Mouse (Mus musculus) ovary, adult 18-20 months (tissue): ENCODE results near the gene Rnf185.

Source experiments
- DNase-seq: peaks from one replicate; pipeline ENCODE4 v3.0.0; 2022; ENCODE audit warnings: low spot score, mixed read lengths

Rnf185 gene

GRCm38 (mm10) chr11:3443091-3443490, 9.1 kb downstream of the Rnf185 start:
- DNase-seq, result no peak

- no peak for DNase-seq
Observed at GRCm38 (mm10) chr11:3442677-3443076, 9.5 kb downstream of the Rnf185 start.

- no peak for DNase-seq
Observed at GRCm38 (mm10) chr11:3441696-3442443, 10.3 kb downstream of the Rnf185 start.

- no peak for DNase-seq
Observed at GRCm38 (mm10) chr11:3437621-3438020, 14.5 kb downstream of the Rnf185 start.

GRCm38 (mm10) chr11:3433809-3434208, 18.4 kb downstream of the Rnf185 start:
- DNase-seq, result no peak

- DNase-seq, result peak; percentile 56
Observed at GRCm38 (mm10) chr11:3431976-3432603, 20.1 kb downstream of the Rnf185 start.

GRCm38 (mm10) chr11:3431515-3431914, 20.6 kb downstream of the Rnf185 start:
- DNase-seq, result no peak

GRCm38 (mm10) chr11:3428632-3429031, 23.5 kb downstream of the Rnf185 start:
- DNase-seq, result no peak

- no peak for DNase-seq
Observed at GRCm38 (mm10) chr11:3427697-3428230, 24.4 kb downstream of the Rnf185 start.

- peak; percentile 34 for DNase-seq
Observed at GRCm38 (mm10) chr11:3422242-3422641, 29.9 kb downstream of the Rnf185 start.

- DNase-seq, result no peak
Observed at GRCm38 (mm10) chr11:3418741-3419140, 33.4 kb downstream of the Rnf185 start.

GRCm38 (mm10) chr11:3417795-3418194, 34.4 kb downstream of the Rnf185 start:
- DNase-seq, result no peak

GRCm38 (mm10) chr11:3416399-3416798, 35.8 kb downstream of the Rnf185 start:
- no peak for DNase-seq

GRCm38 (mm10) chr11:3412111-3412510, 40.1 kb downstream of the Rnf185 start:
- no peak for DNase-seq

- peak; percentile 87 for DNase-seq
Observed at GRCm38 (mm10) chr11:3408997-3409732, 43.0 kb downstream of the Rnf185 start, which contains the start of gene Limk2. Gene Limk2 (minus strand): TSS chr11:3409189.

- DNase-seq, result no peak
Observed at GRCm38 (mm10) chr11:3408131-3408996, 43.8 kb downstream of the Rnf185 start.

- DNase-seq, result no peak
Observed at GRCm38 (mm10) chr11:3404287-3405047, 47.7 kb downstream of the Rnf185 start.

- DNase-seq, result no peak
Observed at GRCm38 (mm10) chr11:3403024-3403423, 49.1 kb downstream of the Rnf185 start.

- no peak for DNase-seq
Observed at GRCm38 (mm10) chr11:3398318-3398717, 53.8 kb downstream of the Rnf185 start.

- DNase-seq, result no peak
Observed at GRCm38 (mm10) chr11:3396562-3396961, 55.6 kb downstream of the Rnf185 start.

GRCm38 (mm10) chr11:3396091-3396490, 56.1 kb downstream of the Rnf185 start:
- DNase-seq, result no peak
